Mouse (Mus musculus) v-Abl transformed pro-B cells (cell line): ENCODE results near the gene Nop10.
"Not testable (repeated sequence)": the region's sequence is repeated elsewhere in the genome, so short reads cannot be mapped to it uniquely, and the experiment has no call there.

Experiments used
- in situ Hi-C, 2 experiments: fragments of 400-800 bp; cut with MboI; formaldehyde crosslinking; loops; one replicate each; pipeline ENCODE4 v1.15.1; 2025; ENCODE audit not compliant: unreplicated experiment in 2 of 2

Nop10 gene

DNA sequence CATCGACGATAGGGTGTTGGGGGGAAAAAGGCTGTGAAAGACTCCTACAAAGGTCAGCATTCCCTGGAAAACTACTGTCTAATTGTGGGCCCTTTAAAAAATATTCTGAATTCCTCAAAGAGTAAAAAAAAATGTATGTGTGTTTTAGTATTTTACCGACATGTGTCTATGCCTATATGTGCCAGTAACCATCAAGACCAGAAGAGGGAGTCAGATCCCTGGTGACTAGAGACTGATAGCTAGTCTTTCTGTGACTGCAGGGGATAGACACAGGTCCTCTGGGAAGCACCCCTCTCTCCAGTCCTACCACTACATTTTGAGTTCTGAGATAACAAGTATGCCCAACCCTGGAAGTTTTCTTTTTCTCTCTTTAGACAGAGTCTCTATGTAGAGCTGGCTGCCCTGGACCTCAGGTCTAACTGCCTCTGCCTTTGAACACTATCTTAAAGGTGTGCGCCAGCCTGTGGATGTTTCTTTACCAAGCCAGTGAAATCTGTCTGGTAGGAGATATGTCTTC lies 1.1 kb downstream of the Nop10 start:
- in situ Hi-C loops = loop anchor here (5.0 to 10.0 kb wide), 9 partner anchors 66 to 1582 kb away; partner anchors contain the start of genes Emc7 (in 2 of the 2), Arhgap11a (in 1 of the 2), Chrm5 (in 1 of the 2) and Emc4 (in 1 of the 2)

GRCm38 (mm10) chr2:112264364-112264763 lies 2.6 kb downstream of the Nop10 start:
- in situ Hi-C loops = loop anchor here (5.0 to 10.0 kb wide), 9 partner anchors 67 to 1580 kb away; partner anchors contain the start of genes Emc7 (in 2 of the 2), Arhgap11a (in 1 of the 2), Chrm5 (in 1 of the 2) and Emc4 (in 1 of the 2)

DNA sequence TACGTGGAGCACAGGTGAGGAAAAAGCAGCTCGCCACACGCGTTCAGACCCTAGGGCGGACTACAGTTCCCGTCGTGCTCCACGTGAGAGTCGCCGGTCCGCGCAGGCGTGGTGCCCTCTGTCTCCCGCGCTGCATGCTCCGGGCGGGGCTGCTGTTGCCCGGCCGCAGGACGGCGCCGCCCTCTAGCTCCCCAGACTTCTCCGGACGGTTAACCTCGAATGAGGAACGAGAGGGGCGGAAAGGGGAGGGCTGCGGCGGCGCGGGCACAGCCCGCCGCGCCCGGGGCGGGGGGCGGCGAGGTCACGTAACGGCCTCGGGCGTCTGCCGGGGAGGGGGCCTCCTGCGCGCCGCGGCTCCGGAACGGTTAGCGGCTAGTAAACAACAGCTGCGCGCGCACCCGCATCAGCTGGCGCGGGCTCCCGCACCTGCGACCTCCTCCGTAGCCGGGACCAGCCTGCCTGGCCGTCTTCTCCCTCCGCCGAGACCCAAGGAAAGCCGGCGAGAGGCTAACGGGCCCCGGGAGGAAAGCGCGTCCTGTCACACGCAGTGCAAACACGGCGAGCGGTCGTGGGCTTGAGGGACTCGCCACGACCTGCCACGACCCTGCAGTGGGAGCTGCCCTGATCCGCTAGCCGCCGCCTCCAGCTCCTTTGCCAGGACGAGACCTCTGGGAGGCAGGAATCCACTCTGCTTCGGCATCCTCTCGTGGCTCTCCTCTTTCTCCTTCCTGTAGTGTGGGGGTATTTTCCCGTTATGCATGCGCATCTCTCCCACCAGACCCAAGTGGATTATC lies 3.9 kb downstream of the Nop10 start, which contains the start of gene Slc12a6:
Gene Slc12a6, plus strand, starts transcription at position 378 of the 794 bp plus-strand sequence.
- in situ Hi-C loops = loop anchor here (10.0 kb wide), 4 partner anchors 69 to 1579 kb away; partner anchors contain the start of genes Arhgap11a (in 1 of the 2), Chrm5 (in 1 of the 2) and Emc7 (in 1 of the 2)

- in situ Hi-C loops = loop anchor here (10.0 kb wide), 4 partner anchors 69 to 1579 kb away; partner anchors contain the start of genes Arhgap11a (in 1 of the 2), Chrm5 (in 1 of the 2) and Emc7 (in 1 of the 2)
Measured at GRCm38 (mm10) chr2:112266242-112266592, 4.5 kb downstream of the Nop10 start, which contains the start of gene Gm21985. Gene Gm21985 (plus strand): TSS chr2:112266314.

DNA sequence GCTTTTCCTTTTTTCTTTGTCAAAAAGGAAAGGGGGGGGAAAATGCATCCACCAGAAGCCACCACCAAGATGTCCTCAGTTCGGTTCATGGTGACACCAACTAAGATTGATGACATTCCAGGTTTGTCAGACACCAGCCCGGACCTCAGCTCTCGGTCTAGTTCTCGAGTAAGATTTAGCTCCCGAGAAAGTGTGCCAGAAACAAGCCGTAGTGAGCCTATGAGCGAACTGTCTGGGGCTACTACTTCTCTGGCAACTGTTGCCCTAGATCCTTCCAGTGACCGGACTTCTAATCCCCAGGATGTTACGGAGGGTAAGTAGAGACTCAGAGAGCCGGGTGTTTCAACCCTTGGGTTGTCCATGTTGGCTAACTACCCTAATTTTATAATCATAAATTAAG lies 5.1 kb downstream of the Nop10 start:
- in situ Hi-C loops = loop anchor here (10.0 kb wide), 4 partner anchors 68 to 1578 kb away; partner anchors contain the start of genes Arhgap11a (in 1 of the 2), Chrm5 (in 1 of the 2) and Emc7 (in 1 of the 2)

- in situ Hi-C loops = loop anchor here (10.0 kb wide), 4 partner anchors 67 to 1577 kb away; partner anchors contain the start of genes Arhgap11a (in 1 of the 2), Chrm5 (in 1 of the 2) and Emc7 (in 1 of the 2)
Measured at GRCm38 (mm10) chr2:112267547-112268269, 6.0 kb downstream of the Nop10 start.

DNA sequence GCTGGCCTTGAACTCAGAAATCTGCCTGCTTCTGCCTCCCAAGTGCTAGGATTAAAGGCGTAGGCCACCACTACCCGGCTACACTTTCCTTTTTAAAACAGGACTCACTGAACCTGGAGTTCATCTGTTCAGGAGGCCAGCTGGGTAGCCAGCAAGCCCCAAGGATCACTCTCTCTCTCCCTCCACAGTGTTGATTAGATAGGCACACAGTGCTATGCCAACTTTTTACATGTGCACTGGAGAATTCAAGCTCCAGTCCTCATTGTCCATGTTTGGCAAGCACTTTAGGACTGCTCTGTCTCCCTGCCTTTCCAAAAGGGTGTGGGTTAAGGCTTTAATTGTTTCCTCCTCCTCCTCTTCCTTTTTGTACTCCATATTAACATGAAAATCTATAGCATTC lies 8.3 kb downstream of the Nop10 start:
- in situ Hi-C loops = no loop called here

DNA sequence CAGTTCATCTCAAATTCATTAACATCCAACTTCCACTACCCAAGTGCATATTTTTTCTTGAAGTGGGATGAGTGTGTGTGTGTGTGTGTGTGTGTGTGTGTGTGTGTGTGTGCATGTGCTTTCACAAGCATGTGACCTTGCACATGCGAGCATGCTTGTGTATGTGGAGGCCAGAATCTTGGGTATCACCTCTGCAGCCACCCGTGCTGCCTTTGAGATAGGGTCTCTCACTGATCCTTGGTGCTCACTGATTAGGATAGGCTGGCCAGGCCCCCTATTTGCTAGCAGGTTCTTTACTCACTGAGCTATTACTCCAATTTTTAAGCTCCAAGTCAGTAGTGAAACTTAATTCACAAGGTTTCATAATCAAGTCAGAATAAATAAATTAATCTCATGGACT lies 11.2 kb downstream of the Nop10 start:
- in situ Hi-C loops = no loop called here

- in situ Hi-C loops = no loop called here
Measured at GRCm38 (mm10) chr2:112273474-112273873, 11.7 kb downstream of the Nop10 start.

DNA sequence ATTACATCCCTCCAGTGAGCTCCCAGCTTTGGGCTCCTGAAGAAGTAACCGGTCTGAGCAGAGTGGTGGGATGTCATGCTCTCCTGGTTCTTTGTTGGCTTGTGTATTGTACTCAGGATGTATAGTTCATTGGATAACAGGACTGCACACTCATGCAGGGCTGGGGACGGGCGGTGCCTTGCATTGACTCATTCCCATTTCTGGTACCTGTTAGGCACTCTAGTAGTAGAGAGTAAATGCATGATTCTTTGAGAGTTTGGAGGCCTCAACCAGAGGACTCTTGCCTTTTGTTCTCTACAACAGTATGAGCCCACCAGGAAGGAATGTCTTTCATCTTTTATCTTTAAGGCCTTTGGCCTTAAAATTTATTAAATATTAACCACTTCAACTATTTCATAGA lies 15.1 kb downstream of the Nop10 start:
- in situ Hi-C loops = no loop called here

- in situ Hi-C loops = no loop called here
Measured at GRCm38 (mm10) chr2:112282846-112283245, 21.1 kb downstream of the Nop10 start.

GRCm38 (mm10) chr2:112284363-112285030 lies 22.8 kb downstream of the Nop10 start:
- in situ Hi-C loops = no loop called here

DNA sequence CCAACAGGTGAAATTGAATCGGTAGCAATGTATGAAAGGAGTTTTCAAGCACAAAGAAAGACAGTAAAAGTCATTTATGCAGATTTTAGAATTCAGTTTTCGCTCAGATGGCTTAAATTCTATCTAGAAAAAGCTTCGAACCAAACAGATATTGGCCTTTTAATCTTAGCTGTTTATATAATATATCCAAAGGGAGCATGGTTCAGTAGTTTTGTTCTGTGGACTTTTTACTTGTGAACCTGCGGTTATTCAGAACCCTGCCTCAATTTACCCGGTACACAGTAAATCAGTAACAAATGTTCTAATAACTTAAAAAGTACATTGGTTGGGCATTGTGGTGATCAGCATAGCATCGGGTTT lies 23.3 kb downstream of the Nop10 start:
- in situ Hi-C loops = no loop called here

- in situ Hi-C loops = not testable (repeated sequence)
Measured at GRCm38 (mm10) chr2:112286062-112286461, 24.3 kb downstream of the Nop10 start.

DNA sequence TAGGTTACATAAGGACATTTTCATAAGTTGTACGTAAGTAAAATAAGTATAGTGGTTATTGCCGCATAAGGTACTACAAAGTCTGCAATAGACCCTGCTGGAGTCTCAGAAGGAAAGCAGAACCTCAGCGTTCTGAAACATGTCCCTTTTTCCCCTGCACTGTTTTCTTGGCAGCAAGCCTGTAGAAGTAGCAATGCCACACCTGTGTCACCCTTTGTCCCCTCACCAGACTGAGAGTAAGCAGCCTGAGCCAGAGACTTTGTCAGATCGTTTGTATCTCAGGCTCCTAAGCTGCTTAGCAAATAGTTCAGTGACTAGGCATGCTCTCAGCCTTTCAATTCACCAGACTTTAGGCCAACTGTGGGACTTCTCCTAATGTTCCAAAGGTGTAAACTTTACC lies 25.3 kb downstream of the Nop10 start:
- in situ Hi-C loops = no loop called here

GRCm38 (mm10) chr2:112289507-112289906 lies 27.8 kb downstream of the Nop10 start:
- in situ Hi-C loops = no loop called here

DNA sequence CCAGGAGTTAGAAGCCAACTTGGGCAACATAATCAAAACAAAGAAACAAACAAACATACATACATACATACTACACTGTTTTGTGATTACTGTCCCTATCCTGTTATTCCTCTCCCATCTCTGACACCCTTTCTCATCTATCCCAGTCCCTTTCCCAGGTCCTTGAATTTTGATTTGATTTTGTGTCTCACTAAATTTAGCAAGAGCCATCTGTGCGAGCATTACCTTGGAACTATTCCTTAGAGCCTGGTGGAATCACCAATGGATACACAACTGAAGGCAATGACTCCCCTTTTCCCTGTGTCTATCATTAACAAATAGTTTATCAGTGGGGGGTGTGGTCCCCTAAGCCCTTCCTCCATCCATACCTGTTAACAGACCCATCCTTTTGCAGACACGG lies 31.1 kb downstream of the Nop10 start:
- in situ Hi-C loops = no loop called here

- in situ Hi-C loops = no loop called here
Measured at GRCm38 (mm10) chr2:112296211-112296610, 34.5 kb downstream of the Nop10 start.

DNA sequence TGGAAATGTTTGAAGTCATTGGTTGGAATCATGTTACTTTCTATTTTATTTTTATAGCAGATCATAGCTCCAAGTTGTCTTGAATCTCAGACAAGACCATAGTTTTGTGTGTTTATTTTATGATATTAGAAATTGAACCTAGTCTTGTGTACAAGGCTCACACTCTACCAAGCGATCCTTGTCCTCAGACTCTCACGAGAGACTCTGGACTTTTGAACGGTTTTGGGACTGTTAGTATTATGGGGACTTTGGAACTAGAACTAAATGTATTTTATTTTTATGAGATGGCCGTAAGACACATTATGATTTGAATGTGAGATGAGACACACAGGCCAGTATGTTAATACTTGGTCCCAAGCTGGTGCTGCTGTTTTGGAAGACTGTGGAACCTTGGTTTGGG lies 36.5 kb downstream of the Nop10 start:
- in situ Hi-C loops = no loop called here

DNA sequence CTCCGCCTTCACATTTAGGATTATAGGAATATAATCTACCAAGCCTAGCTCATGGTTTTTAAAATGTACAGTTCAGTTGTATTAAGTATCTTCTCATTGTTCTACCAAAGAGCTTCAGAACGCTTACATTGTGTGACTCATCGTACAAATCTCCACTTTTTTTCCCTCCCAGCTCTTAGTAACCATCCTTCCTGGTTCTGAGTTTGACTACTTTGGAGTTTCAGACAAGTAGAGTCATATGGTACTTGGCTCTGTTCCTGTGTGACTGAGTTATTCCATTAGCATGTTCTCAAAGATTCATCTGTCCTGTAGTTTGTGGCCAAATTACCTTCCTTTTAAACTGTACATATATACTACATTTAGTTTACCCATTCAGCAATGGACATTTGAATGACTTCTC lies 46.9 kb downstream of the Nop10 start:
- in situ Hi-C loops = no loop called here
